Mouse (Mus musculus) liver, adult 2 months (tissue): ENCODE results near the gene Gm17677.

Experiments
- CTCF ChIP-seq: fragments of 200-500 bp; IDR thresholded peaks from 2 replicates; pipeline ENCODE4 v1.5.1; 2011; ENCODE audit warnings: low read depth, low read length, control low read depth
- POLR2A ChIP-seq: fragments of 200-500 bp; IDR thresholded peaks from 2 replicates; pipeline ENCODE4 v1.6.1; 2011; ENCODE audit warnings: low read length, control low read depth; ENCODE audit not compliant: insufficient read depth; ENCODE audit errors: extremely low read depth

DNA sequence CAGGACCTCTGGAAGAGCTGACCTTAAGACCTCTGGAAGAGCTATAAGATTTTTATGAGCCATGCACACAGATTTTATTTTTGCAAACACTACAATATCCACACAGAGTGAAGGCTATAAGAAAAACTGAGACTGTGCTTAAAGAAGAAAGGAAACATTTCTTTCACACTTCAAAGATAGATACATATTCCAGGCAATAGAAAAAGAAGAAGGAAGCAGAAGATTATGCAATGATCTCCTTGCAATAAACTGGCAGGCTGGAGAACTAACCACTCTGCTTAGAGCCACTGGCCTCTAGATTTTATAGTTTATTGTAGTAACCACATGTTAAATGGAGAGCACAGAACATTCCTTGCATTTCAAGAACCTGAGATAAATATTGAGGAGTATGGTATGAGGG is 16.0 kb downstream of the Gm17677 start:
- TF ChIP-seq POLR2A, result no peak
- TF ChIP-seq CTCF, result no peak
